Mouse (Mus musculus) brain, embryonic 14.5 days (tissue): ENCODE measurements around the gene En1.

Experiments used
- CTCF ChIP-seq: fragments of 200-500 bp; IDR thresholded peaks from 2 replicates; pipeline ENCODE4 v1.5.1; 2012; ENCODE audit warnings: inconsistent platforms, mild to moderate bottlenecking, moderate library complexity, borderline replicate concordance; ENCODE audit not compliant: insufficient read depth, insufficient read length; ENCODE audit errors: extremely low read depth
- POLR2A ChIP-seq: fragments of 200-500 bp; IDR thresholded peaks from 2 replicates; pipeline ENCODE4 v1.6.1; 2012; ENCODE audit warnings: mild to moderate bottlenecking, inconsistent platforms, borderline replicate concordance; ENCODE audit not compliant: poor library complexity, insufficient read depth, insufficient read length, severe bottlenecking; ENCODE audit errors: extremely low read depth

DNA sequence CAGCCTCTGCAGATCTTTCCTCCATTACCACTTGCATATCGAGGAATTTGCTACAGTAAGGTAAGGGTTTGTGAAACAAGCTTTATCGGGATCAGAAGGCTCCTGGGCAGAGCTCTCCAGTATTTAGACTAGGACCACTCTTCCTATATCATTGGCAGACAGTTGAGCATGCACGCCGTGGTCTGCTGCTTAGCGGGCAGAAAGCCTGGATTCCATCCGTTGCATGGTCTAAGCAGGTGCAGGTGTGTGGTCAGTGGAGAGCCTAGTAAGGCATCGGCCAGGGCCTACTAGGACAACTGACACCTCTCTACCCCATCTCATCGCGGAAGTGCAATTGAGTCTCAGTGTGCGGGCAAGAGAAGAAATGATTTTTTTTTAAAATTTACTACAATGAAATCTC, 41.2 kb downstream of the En1 start:
- TF ChIP-seq CTCF (no peak), POLR2A (no peak)
